Mouse (Mus musculus) small intestine, adult 2 months (tissue): Measurements from ENCODE around the gene Cenpp.

Experiments
- CTCF ChIP-seq: fragments of 200-500 bp; IDR thresholded peaks from 2 replicates; pipeline ENCODE4 v1.5.1; 2012; ENCODE audit warnings: low read depth, mild to moderate bottlenecking, control low read depth, inconsistent platforms, low read length, moderate library complexity, mixed read lengths; ENCODE audit not compliant: insufficient replicate concordance, insufficient read length; ENCODE audit errors: extremely low read depth
- POLR2A ChIP-seq: fragments of 200-500 bp; IDR thresholded peaks from 2 replicates; pipeline ENCODE4 v1.6.1; 2012; ENCODE audit warnings: low read depth, mild to moderate bottlenecking, control low read depth, inconsistent platforms, low read length, moderate library complexity

- TF ChIP-seq CTCF (no peak), POLR2A (no peak)
Observed at GRCm38 (mm10) chr13:49646019-49646418, 6.6 kb downstream of the Cenpp start.
